Mouse (Mus musculus) kidney, postnatal 36 days (tissue): ENCODE measurements around the gene Zfp617.
"Not testable (repeated sequence)": the region's sequence is repeated elsewhere in the genome, so short reads cannot be mapped to it uniquely, and the experiment has no call there.

ENCODE experiments used
- DNase-seq, 2 experiments: peaks; one replicate each; pipeline ENCODE4 v3.0.0; 2021 to 2022; ENCODE audit warnings: mixed read lengths in 2 of 2

Gene Zfp617

GRCm38 (mm10) chr8:71908309-71909261 is at the start of gene Zfp617, which contains the start of gene Zfp882:
Gene Zfp617 (plus strand): TSS chr8:71908635.
Gene Zfp882 (plus strand): TSS chr8:71908608.
- DNase-seq = peak; percentile 93 to 95

GRCm38 (mm10) chr8:71861551-71861950 is 46.9 kb upstream of the Zfp617 start:
- not testable (repeated sequence) for DNase-seq

GRCm38 (mm10) chr8:71862038-71862437 is 46.4 kb upstream of the Zfp617 start:
- DNase-seq = not testable (repeated sequence)

GRCm38 (mm10) chr8:71881618-71882274 is 26.7 kb upstream of the Zfp617 start, which contains the start of gene Zfp709:
Gene Zfp709 (plus strand): TSS chr8:71882019.
- DNase-seq = peak; percentile 77 to 79

GRCm38 (mm10) chr8:71900666-71901065 is 7.8 kb upstream of the Zfp617 start:
- DNase-seq = not testable (repeated sequence)

- DNase-seq = not testable (repeated sequence)
Observed at GRCm38 (mm10) chr8:71903084-71903483, 5.4 kb upstream of the Zfp617 start.

GRCm38 (mm10) chr8:71906809-71907208 is 1.6 kb upstream of the Zfp617 start:
- DNase-seq = no peak

- DNase-seq = no peak
Observed at GRCm38 (mm10) chr8:71907798-71908257, 607 bp upstream of the Zfp617 start.

- no peak for DNase-seq
Observed at GRCm38 (mm10) chr8:71912286-71912685, 3.9 kb downstream of the Zfp617 start.

- peak; percentile 96 to 98 for DNase-seq
Observed at GRCm38 (mm10) chr8:71922567-71923401, 14.3 kb downstream of the Zfp617 start.

- no peak for DNase-seq
Observed at GRCm38 (mm10) chr8:71925791-71926190, 17.4 kb downstream of the Zfp617 start.

- DNase-seq = peak; percentile 30 to 35
Observed at GRCm38 (mm10) chr8:71926551-71926950, 18.1 kb downstream of the Zfp617 start.

GRCm38 (mm10) chr8:71927779-71928178 is 19.3 kb downstream of the Zfp617 start:
- no peak for DNase-seq

GRCm38 (mm10) chr8:71938037-71938436 is 29.6 kb downstream of the Zfp617 start:
- DNase-seq = not testable (repeated sequence)

- DNase-seq = no peak
Observed at GRCm38 (mm10) chr8:71940293-71941208, 32.1 kb downstream of the Zfp617 start.

- DNase-seq = no peak
Observed at GRCm38 (mm10) chr8:71941776-71942175, 33.3 kb downstream of the Zfp617 start.

- DNase-seq = no peak
Observed at GRCm38 (mm10) chr8:71948624-71949023, 40.2 kb downstream of the Zfp617 start.

GRCm38 (mm10) chr8:71950482-71951221 is 42.2 kb downstream of the Zfp617 start, which contains the start of gene Zfp961:
Gene Zfp961 (plus strand): TSS chr8:71951038.
- DNase-seq = peak; percentile 99

GRCm38 (mm10) chr8:71951436-71952161 is 43.2 kb downstream of the Zfp617 start:
- peak in 1 of 2 experiments; percentile 19 for DNase-seq

GRCm38 (mm10) chr8:71952489-71952888 is 44.1 kb downstream of the Zfp617 start:
- no peak for DNase-seq
